Mouse (Mus musculus) gastrocnemius, adult 18-20 months (tissue): Measurements from ENCODE around the gene Glcci1. TPM values are rescaled to one million over a fixed set of nuclear protein-coding genes. Genes with fewer than 3 reads are reported as not detected.
"Not testable (repeated sequence)": the region's sequence is repeated elsewhere in the genome, so short reads cannot be mapped to it uniquely, and the experiment has no call there.

ENCODE experiments used
- DNase-seq: peaks from one replicate; pipeline ENCODE4 v3.0.0; 2021; ENCODE audit warnings: low spot score
- total RNA-seq, 2 experiments: library from RNA; stranded (reverse); gene quantifications; 2 replicates each; pipeline ENCODE4 v1.2.3; 2021

Gene Glcci1
- total RNA-seq, 2 experiments from 2014 or later = 4.4 to 4.8 TPM

GRCm38 (mm10) chr6:8495109-8495826 is 14.1 kb upstream of the Glcci1 start:
- DNase-seq = no peak

GRCm38 (mm10) chr6:8495827-8496222 is 13.6 kb upstream of the Glcci1 start:
- DNase-seq = no peak

- no peak for DNase-seq
Observed at GRCm38 (mm10) chr6:8497234-8497867, 12.0 kb upstream of the Glcci1 start.

GRCm38 (mm10) chr6:8497868-8498257 is 11.5 kb upstream of the Glcci1 start:
- no peak for DNase-seq

- DNase-seq = no peak
Observed at GRCm38 (mm10) chr6:8498961-8499360, 10.4 kb upstream of the Glcci1 start.

GRCm38 (mm10) chr6:8503953-8504352 is 5.4 kb upstream of the Glcci1 start:
- DNase-seq = no peak

- DNase-seq = no peak
Observed at GRCm38 (mm10) chr6:8504521-8505228, 4.7 kb upstream of the Glcci1 start.

- DNase-seq = no peak
Observed at GRCm38 (mm10) chr6:8506631-8507030, 2.8 kb upstream of the Glcci1 start.

- peak; percentile 100 for DNase-seq
Observed at GRCm38 (mm10) chr6:8508883-8509536, 390 bp upstream of the Glcci1 start.

- peak; percentile 23 for DNase-seq
Observed at GRCm38 (mm10) chr6:8509961-8510863, 812 bp downstream of the Glcci1 start.

- DNase-seq = no peak
Observed at GRCm38 (mm10) chr6:8510864-8511428, 1.5 kb downstream of the Glcci1 start.

- no peak for DNase-seq
Observed at GRCm38 (mm10) chr6:8511447-8511846, 2.0 kb downstream of the Glcci1 start.

GRCm38 (mm10) chr6:8512416-8512815 is 3.0 kb downstream of the Glcci1 start:
- no peak for DNase-seq

GRCm38 (mm10) chr6:8519687-8520086 is 10.3 kb downstream of the Glcci1 start:
- DNase-seq = no peak

GRCm38 (mm10) chr6:8521231-8521630 is 11.8 kb downstream of the Glcci1 start:
- no peak for DNase-seq

GRCm38 (mm10) chr6:8524717-8525116 is 15.3 kb downstream of the Glcci1 start:
- DNase-seq = no peak

GRCm38 (mm10) chr6:8531104-8531894 is 21.9 kb downstream of the Glcci1 start:
- no peak for DNase-seq

GRCm38 (mm10) chr6:8536944-8537343 is 27.5 kb downstream of the Glcci1 start:
- no peak for DNase-seq

GRCm38 (mm10) chr6:8541531-8541930 is 32.1 kb downstream of the Glcci1 start:
- DNase-seq = not testable (repeated sequence)

GRCm38 (mm10) chr6:8544822-8545221 is 35.4 kb downstream of the Glcci1 start:
- DNase-seq = no peak
